Mouse (Mus musculus): ENCODE data around the gene 1810049J17Rik. TPM values are rescaled to one million over a fixed set of nuclear protein-coding genes. Genes with fewer than 3 reads are reported as not detected.

The 1810049J17Rik gene
- polyA plus RNA-seq, 1 experiment from 2014 or later, result 1.4 TPM

DNA sequence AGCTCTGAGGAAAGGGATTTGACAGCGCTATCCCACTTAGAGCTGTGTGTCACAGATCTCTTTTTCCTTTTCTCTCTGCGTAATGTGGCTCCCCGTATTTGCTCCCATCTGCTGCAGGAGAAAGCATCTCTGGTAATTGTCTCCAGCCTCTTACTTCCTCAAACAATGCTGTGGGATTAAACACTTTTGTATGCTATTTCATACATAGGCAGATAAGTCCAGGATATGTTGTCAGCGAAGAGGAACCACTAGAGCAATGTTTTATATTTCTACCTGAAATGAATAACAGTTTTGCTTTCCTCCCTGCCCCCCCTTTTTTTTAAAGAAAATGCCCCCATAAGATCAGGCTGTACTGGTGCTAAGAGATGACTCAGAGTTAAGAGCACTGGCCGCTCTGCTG lies 13.2 kb downstream of the 1810049J17Rik start:
- WGBS (ENCODE audit: insufficient replicate concordance), result 78% methylated on average over 5 of the region's 5 CpGs
- Histone ChIP-seq H3K4me1 (ENCODE audit: control insufficient read depth, low read depth, low read length) (peaks cover 15% of the 10 kb centered on the region), H3K4me3 (ENCODE audit: low read depth, low read length) (no peak overlapping the region), H3K9ac (ENCODE audit: low read depth, low read length) (no peak overlapping the region), H3K9me3 (replicated peaks; ENCODE audit: control insufficient read depth, low read length) (no peaks in the 10 kb centered on the region), H3K4me2 (ENCODE audit: low read depth, low read length) (no peak overlapping the region), H3K27me3 (ENCODE audit: control insufficient read depth, insufficient read depth, low read depth, low read length) (no peaks in the 10 kb centered on the region), H3K36me3 (ENCODE audit: control insufficient read depth, insufficient read depth) (no peaks in the 10 kb centered on the region), H3K27ac (ENCODE audit: low read length) (no peak overlapping the region)
- ATAC-seq (ENCODE audit: low read depth), result no peak

DNA sequence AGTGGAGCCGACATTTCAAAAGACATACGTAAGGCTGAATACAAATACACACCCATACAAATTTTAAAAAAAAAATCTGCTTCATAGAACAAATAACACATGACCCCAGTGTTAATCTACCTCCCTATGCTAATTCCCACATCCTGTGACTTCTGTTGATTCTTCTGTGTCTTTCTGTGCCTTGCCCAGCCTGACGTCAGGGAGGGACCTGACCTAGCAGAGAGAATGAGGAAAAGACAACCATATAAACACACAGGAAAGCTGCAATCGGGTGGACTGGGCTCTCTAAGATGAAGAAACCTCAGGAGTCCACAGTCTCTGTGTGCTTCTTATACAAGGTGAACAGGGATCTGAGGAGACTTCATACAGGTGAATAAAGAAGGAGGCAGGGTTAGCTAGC lies 14.6 kb downstream of the 1810049J17Rik start:
- no peak overlapping the region for H3K27ac ChIP-seq (ENCODE audit: low read length)
- H3K36me3 ChIP-seq (ENCODE audit: control insufficient read depth, insufficient read depth), result no peaks in the 10 kb centered on the region
- H3K9ac ChIP-seq (ENCODE audit: low read depth, low read length), result no peak overlapping the region
- H3K9me3 ChIP-seq (replicated peaks; ENCODE audit: control insufficient read depth, low read length), result no peaks in the 10 kb centered on the region
- no peak for ATAC-seq (ENCODE audit: low read depth)
- H3K4me3 ChIP-seq (ENCODE audit: low read depth, low read length), result no peak overlapping the region
- H3K27me3 ChIP-seq (ENCODE audit: control insufficient read depth, insufficient read depth, low read depth, low read length), result no peaks in the 10 kb centered on the region
- no peak overlapping the region for H3K4me2 ChIP-seq (ENCODE audit: low read depth, low read length)
- peaks cover 15% of the 10 kb centered on the region for H3K4me1 ChIP-seq (ENCODE audit: control insufficient read depth, low read depth, low read length)
- WGBS (ENCODE audit: insufficient replicate concordance), result 46% methylated on average over 4 of the region's 4 CpGs

DNA sequence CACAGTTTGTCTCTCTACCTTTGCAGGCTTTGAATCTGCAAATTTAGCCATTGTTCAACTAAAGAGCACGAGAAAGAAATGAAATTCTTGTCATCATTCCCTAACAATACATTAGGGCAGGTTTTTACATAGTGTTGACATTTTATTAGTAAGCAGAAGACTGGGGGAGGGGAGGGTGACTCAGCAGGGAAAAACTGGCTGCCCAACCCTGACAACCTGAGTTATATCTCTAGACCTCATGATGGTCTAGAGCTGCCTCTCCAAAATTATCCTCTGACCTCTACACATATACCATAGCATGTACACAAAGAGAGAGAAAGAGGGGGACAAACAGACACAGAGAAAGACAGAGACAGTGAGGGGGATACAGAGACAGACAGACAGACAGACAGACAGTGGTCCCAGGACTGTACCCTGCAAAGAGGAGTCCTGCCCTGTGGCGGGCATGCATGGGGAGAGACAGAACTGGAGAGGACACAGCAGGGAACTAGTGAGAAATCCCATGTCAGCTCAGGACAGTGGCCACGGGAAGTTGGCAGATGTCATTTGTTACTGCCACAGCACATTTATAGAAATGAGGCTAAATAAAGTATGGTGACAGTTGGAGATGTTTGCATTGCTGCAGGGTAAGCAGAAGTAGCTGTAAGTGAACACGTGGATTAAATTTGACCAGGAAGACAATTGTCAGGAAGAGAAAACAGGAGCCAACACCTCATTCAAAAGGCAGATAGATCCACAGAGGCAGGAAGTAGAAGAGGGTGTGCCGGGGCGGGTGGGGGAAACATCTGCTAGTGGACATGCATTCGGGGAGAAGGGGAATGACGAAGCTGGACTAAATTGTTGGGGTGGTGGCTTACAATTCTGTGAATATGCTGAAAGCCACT lies 15.3 kb downstream of the 1810049J17Rik start:
- Histone ChIP-seq H3K27ac (ENCODE audit: low read length) (peak overlapping the region; percentile 31; the same call in 1 of the 2 replicates), H3K9ac (ENCODE audit: low read depth, low read length) (0 out of 2 replicates have a peak overlapping the region, but pooled peaks have one; percentile 29), H3K4me3 (ENCODE audit: low read depth, low read length) (no peak overlapping the region), H3K9me3 (replicated peaks; ENCODE audit: control insufficient read depth, low read length) (no peaks in the 10 kb centered on the region), H3K4me2 (ENCODE audit: low read depth, low read length) (peak overlapping the region; percentile 26; the same call in 1 of the 2 replicates), H3K36me3 (ENCODE audit: control insufficient read depth, insufficient read depth) (no peaks in the 10 kb centered on the region), H3K27me3 (ENCODE audit: control insufficient read depth, insufficient read depth, low read depth, low read length) (no peaks in the 10 kb centered on the region), H3K4me1 (ENCODE audit: control insufficient read depth, low read depth, low read length) (peaks cover 15% of the 10 kb centered on the region)
- ATAC-seq (ENCODE audit: low read depth), result peak; percentile 83
- 18% methylated on average over 8 of the region's 8 CpGs for WGBS (ENCODE audit: insufficient replicate concordance)

DNA sequence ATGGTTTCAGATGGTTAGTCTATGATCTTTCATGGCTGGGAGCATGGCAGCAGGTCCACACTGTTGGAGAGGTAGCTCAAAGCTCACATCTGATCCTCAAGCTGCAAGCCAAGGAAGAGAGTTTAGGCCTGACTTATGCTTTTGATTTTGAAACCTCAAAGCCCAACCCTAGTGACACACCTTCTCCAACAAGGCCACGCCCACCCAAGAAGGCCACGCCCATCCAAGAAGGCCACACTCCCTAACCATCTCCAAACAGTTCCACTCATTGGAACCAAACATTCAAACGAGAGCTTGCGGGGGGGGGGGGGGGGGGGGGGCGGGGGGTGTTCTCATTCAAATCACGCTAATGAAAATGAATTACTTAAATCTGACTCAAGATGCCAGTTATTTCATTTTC lies 19.9 kb downstream of the 1810049J17Rik start:
- Histone ChIP-seq H3K4me2 (ENCODE audit: low read depth, low read length) (no peak overlapping the region), H3K4me1 (ENCODE audit: control insufficient read depth, low read depth, low read length) (peaks cover 8% of the 10 kb centered on the region), H3K27me3 (ENCODE audit: control insufficient read depth, insufficient read depth, low read depth, low read length) (no peaks in the 10 kb centered on the region), H3K36me3 (ENCODE audit: control insufficient read depth, insufficient read depth) (no peaks in the 10 kb centered on the region), H3K9ac (ENCODE audit: low read depth, low read length) (no peak overlapping the region), H3K4me3 (ENCODE audit: low read depth, low read length) (no peak overlapping the region), H3K9me3 (replicated peaks; ENCODE audit: control insufficient read depth, low read length) (no peaks in the 10 kb centered on the region), H3K27ac (ENCODE audit: low read length) (no peak overlapping the region)
- ATAC-seq (ENCODE audit: low read depth), result no peak
- WGBS (ENCODE audit: insufficient replicate concordance), result 63% methylated on average over 4 of the region's 6 CpGs

DNA sequence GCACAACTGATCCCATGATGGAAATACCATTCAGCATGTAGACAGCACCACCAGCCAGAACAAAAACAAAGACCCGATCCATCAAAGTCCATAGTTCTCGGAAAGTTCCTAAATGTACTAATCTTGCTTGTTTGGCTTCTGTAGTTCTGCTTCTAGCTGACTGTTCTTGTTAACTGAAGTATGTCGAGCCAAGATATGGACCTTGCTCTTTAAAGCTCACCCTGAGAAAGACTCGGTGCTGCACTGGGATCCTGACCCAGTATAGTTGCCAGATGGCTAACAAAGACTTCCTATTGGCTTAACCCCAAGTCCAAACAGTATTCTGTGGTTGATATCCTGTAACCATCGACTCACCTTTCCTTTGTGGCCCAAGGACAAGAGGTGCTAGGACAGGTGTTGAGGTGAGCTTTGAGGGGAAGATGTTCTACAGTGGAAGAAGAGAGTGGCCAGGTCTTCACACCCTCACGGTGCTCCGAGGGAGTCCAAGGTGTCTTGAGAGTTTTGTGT lies 23.4 kb downstream of the 1810049J17Rik start:
- Histone ChIP-seq H3K4me1 (ENCODE audit: control insufficient read depth, low read depth, low read length) (no peaks in the 10 kb centered on the region), H3K27me3 (ENCODE audit: control insufficient read depth, insufficient read depth, low read depth, low read length) (no peaks in the 10 kb centered on the region), H3K36me3 (ENCODE audit: control insufficient read depth, insufficient read depth) (no peaks in the 10 kb centered on the region), H3K9me3 (replicated peaks; ENCODE audit: control insufficient read depth, low read length) (no peaks in the 10 kb centered on the region), H3K9ac (ENCODE audit: low read depth, low read length) (no peak overlapping the region), H3K4me3 (ENCODE audit: low read depth, low read length) (no peak overlapping the region), H3K27ac (ENCODE audit: low read length) (no peak overlapping the region), H3K4me2 (ENCODE audit: low read depth, low read length) (no peak overlapping the region)
- ATAC-seq (ENCODE audit: low read depth), result no peak
- WGBS (ENCODE audit: insufficient replicate concordance), result 61% methylated on average over 7 of the region's 7 CpGs

DNA sequence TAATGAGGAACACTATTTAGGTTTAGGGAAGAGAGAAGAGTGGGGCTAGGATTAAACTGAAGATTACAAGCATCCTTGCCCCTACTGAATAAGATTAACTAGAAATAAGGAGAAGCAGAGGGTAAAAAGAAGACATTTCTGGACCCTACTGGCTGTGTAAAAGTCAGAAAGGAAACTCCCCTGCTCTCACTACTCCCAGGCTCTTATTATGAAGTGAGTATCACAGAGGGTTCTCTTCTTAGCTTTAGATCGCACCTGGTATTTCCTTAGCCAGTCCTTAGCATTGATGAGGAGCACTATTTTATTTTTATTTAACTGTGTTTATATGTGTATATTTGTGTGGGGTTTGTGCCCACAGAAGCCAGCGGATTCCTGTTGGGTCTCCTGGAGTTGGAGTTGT lies 25.5 kb downstream of the 1810049J17Rik start:
- H3K27me3 ChIP-seq (ENCODE audit: control insufficient read depth, insufficient read depth, low read depth, low read length), result no peaks in the 10 kb centered on the region
- ATAC-seq (ENCODE audit: low read depth), result no peak
- H3K27ac ChIP-seq (ENCODE audit: low read length), result no peak overlapping the region
- H3K4me1 ChIP-seq (ENCODE audit: control insufficient read depth, low read depth, low read length), result no peaks in the 10 kb centered on the region
- no peak overlapping the region for H3K4me3 ChIP-seq (ENCODE audit: low read depth, low read length)
- no peak overlapping the region for H3K9ac ChIP-seq (ENCODE audit: low read depth, low read length)
- no peaks in the 10 kb centered on the region for H3K36me3 ChIP-seq (ENCODE audit: control insufficient read depth, insufficient read depth)
- H3K4me2 ChIP-seq (ENCODE audit: low read depth, low read length), result no peak overlapping the region
- H3K9me3 ChIP-seq (replicated peaks; ENCODE audit: control insufficient read depth, low read length), result no peaks in the 10 kb centered on the region
- WGBS (ENCODE audit: insufficient replicate concordance), result 62% methylated on average over 2 of the region's 2 CpGs

DNA sequence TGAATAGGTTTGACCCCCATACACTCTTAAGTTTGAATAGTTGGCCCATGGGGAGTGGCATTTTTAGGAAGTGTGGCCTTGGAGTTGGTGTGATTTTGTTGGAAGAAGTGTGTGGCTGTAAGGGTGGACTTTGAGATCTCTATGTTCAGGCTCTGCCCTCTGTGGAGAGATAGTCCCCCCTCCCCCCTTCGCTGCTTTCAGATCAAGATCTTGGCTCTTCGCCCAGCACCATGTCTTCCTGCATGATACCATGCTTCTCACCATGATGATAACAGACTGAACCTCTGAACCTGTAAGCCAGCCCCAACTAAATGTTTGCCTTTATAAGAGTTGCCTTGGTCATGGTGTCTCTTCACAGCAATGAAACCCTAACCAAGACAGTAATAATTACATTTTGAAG lies 29.9 kb downstream of the 1810049J17Rik start:
- Histone ChIP-seq H3K4me2 (ENCODE audit: low read depth, low read length) (no peak overlapping the region), H3K27me3 (ENCODE audit: control insufficient read depth, insufficient read depth, low read depth, low read length) (no peaks in the 10 kb centered on the region), H3K9me3 (replicated peaks; ENCODE audit: control insufficient read depth, low read length) (no peaks in the 10 kb centered on the region), H3K4me3 (ENCODE audit: low read depth, low read length) (no peak overlapping the region), H3K27ac (ENCODE audit: low read length) (no peak overlapping the region), H3K36me3 (ENCODE audit: control insufficient read depth, insufficient read depth) (no peaks in the 10 kb centered on the region), H3K9ac (ENCODE audit: low read depth, low read length) (no peak overlapping the region), H3K4me1 (ENCODE audit: control insufficient read depth, low read depth, low read length) (no peaks in the 10 kb centered on the region)
- WGBS (ENCODE audit: insufficient replicate concordance), result 28% methylated on average over 2 of the region's 2 CpGs
- no peak for ATAC-seq (ENCODE audit: low read depth)

DNA sequence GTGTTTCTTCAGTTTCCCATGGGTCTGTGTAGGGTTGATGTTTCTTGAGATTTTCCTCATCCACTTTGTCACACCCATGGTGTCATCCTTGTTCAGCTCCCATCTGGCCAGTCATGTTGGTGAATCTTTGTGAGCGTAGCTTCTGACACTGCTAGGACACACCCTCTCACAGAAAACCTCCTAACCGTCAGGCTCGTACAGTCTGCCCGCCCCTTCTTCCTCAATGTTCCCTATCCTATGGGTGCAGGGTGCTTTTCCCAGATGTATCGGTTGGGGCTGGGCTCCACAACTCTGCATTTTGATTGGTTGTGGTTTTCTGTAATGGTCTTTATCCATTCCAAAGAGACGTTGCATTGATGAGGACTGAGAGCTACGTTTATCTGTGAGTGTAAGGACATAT lies 31.4 kb downstream of the 1810049J17Rik start:
- Histone ChIP-seq H3K4me3 (ENCODE audit: low read depth, low read length) (no peak overlapping the region), H3K4me2 (ENCODE audit: low read depth, low read length) (no peak overlapping the region), H3K9me3 (replicated peaks; ENCODE audit: control insufficient read depth, low read length) (no peaks in the 10 kb centered on the region), H3K4me1 (ENCODE audit: control insufficient read depth, low read depth, low read length) (no peaks in the 10 kb centered on the region), H3K27me3 (ENCODE audit: control insufficient read depth, insufficient read depth, low read depth, low read length) (no peaks in the 10 kb centered on the region), H3K9ac (ENCODE audit: low read depth, low read length) (no peak overlapping the region), H3K27ac (ENCODE audit: low read length) (no peak overlapping the region), H3K36me3 (ENCODE audit: control insufficient read depth, insufficient read depth) (no peaks in the 10 kb centered on the region)
- 31% methylated on average over 7 of the region's 7 CpGs for WGBS (ENCODE audit: insufficient replicate concordance)
- ATAC-seq (ENCODE audit: low read depth), result peak; percentile 37; the same call in 1 of the 2 replicates

DNA sequence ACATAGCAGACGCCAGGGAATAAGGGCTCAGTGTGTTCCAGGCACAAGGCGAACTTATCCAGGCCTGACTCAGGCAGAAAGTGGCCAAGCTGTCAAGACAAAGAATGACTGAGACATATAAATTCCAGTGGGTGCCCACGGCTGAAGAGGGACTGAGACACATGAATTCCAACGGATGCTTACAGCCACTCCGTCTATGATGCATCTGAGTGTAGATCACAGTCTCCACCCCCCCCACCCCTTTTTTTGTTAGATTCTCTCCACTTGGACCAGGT lies 36.2 kb downstream of the 1810049J17Rik start:
- no peaks in the 10 kb centered on the region for H3K9me3 ChIP-seq (replicated peaks; ENCODE audit: control insufficient read depth, low read length)
- ATAC-seq (ENCODE audit: low read depth), result no peak
- H3K4me1 ChIP-seq (ENCODE audit: control insufficient read depth, low read depth, low read length), result no peaks in the 10 kb centered on the region
- H3K27ac ChIP-seq (ENCODE audit: low read length), result no peak overlapping the region
- H3K36me3 ChIP-seq (ENCODE audit: control insufficient read depth, insufficient read depth), result no peaks in the 10 kb centered on the region
- H3K4me3 ChIP-seq (ENCODE audit: low read depth, low read length), result no peak overlapping the region
- H3K27me3 ChIP-seq (ENCODE audit: control insufficient read depth, insufficient read depth, low read depth, low read length), result no peaks in the 10 kb centered on the region
- no peak overlapping the region for H3K9ac ChIP-seq (ENCODE audit: low read depth, low read length)
- 64% methylated on average over 5 of the region's 5 CpGs for WGBS (ENCODE audit: insufficient replicate concordance)
- H3K4me2 ChIP-seq (ENCODE audit: low read depth, low read length), result no peak overlapping the region
